ENCODE assay signal across 8 mouse cellular contexts in the genomic region with DNA sequence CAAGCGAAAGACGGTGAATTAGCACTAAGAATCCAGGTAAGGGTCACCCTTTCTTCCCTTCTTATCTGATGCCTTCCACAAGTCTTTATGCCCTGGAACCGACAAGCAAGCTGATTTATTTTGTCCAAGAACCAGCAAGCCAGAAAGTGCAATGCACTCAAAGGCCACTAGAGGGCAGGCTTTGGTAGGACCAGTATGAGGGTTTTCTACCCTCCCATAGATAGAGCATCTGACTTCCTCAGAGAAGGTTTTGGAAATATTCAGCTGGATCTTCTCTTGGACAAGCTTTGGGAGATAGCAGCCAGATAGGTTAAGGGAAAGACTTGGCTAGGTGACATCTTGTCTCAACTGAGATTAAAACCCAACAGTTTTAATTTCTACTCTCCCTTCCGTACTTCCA. TPM values are rescaled to one million over a fixed set of nuclear protein-coding genes. Genes with fewer than 3 reads are reported as not detected.
A peak's percentile ranks its signal among the peaks of the same experiment; 100 is the strongest.
DNase-seq lines count a peak whose midpoint lies in the region; ATAC-seq and TF ChIP-seq lines count a peak whose summit lies in the region.

No protein-coding gene starts in this region.

- peak; percentile 78 for DNase-seq in forebrain, embryonic 14.5 days (ENCODE audit: low spot score)
- DNase-seq in CD4-positive helper T cell, adult 2 months (ENCODE audit: low read depth, low spot score): peak; percentile 75
- peak; percentile 47 to 67 for DNase-seq in cerebellum, adult 2 months
- peak; percentile 67 for DNase-seq in gastrocnemius, postnatal 10 days
- DNase-seq in left cerebral cortex, adult 11 months (ENCODE audit: low spot score): peak; percentile 55
- peak; percentile 86 for DNase-seq in naive thymus-derived CD4-positive, alpha-beta T cell, adult 2 months (ENCODE audit: low read depth)
- peak; percentile 72 for DNase-seq in thymus, adult 2 months

- no peaks in the 10 kb centered on the region for H3K27me3 ChIP-seq in forebrain, embryonic 14.5 days (replicated peaks; ENCODE audit: control insufficient read depth, insufficient read depth, low read length)
- no peaks in the 10 kb centered on the region for H3K27me3 ChIP-seq in forebrain, embryonic 16.5 days (replicated peaks; ENCODE audit: control insufficient read depth, insufficient read depth, low read length)
- H3K27me3 ChIP-seq in cerebellum, adult 2 months (ENCODE audit: control insufficient read depth, insufficient read depth, low read length): no peaks in the 10 kb centered on the region
- H3K27me3 ChIP-seq in thymus, adult 2 months (ENCODE audit: control insufficient read depth, insufficient read depth, low read length): no peaks in the 10 kb centered on the region

- WGBS in forebrain, embryonic 14.5 days: 33% methylated on average over 4 of the region's 4 CpGs
- 33% methylated on average over 4 of the region's 4 CpGs for WGBS in forebrain, embryonic 16.5 days
- 36% methylated on average over 4 of the region's 4 CpGs for WGBS in cerebellum, adult 2 months
- WGBS in thymus, adult 2 months: 57% methylated on average over 4 of the region's 4 CpGs

- no peaks in the 10 kb centered on the region for H3K36me3 ChIP-seq in forebrain, embryonic 14.5 days (ENCODE audit: control insufficient read depth, insufficient read depth, low read length)
- no peaks in the 10 kb centered on the region for H3K36me3 ChIP-seq in forebrain, embryonic 16.5 days (ENCODE audit: control insufficient read depth, insufficient read depth)
- peaks cover 16% of the 10 kb centered on the region for H3K36me3 ChIP-seq in thymus, adult 2 months (ENCODE audit: control insufficient read depth, insufficient read depth, low read length)

- no peak overlapping the region for H3K9ac ChIP-seq in forebrain, embryonic 14.5 days (ENCODE audit: low read length)
- H3K9ac ChIP-seq in forebrain, embryonic 16.5 days (replicated peaks; ENCODE audit: low read depth, low read length): no peak overlapping the region

- no peak for ATAC-seq in forebrain, embryonic 14.5 days
- no peak for ATAC-seq in forebrain, embryonic 16.5 days

- no peaks in the 10 kb centered on the region for H3K9me3 ChIP-seq in forebrain, embryonic 14.5 days (replicated peaks; ENCODE audit: control insufficient read depth, low read length)
- no peaks in the 10 kb centered on the region for H3K9me3 ChIP-seq in forebrain, embryonic 16.5 days (ENCODE audit: control insufficient read depth, low read length)

- H3K4me2 ChIP-seq in forebrain, embryonic 14.5 days (ENCODE audit: low read length): no peak overlapping the region
- no peak overlapping the region for H3K4me2 ChIP-seq in forebrain, embryonic 16.5 days (ENCODE audit: low read length)

- no peaks in the 10 kb centered on the region for H3K4me1 ChIP-seq in forebrain, embryonic 14.5 days (ENCODE audit: control insufficient read depth, insufficient read depth, low read length)
- no peaks in the 10 kb centered on the region for H3K4me1 ChIP-seq in forebrain, embryonic 16.5 days (replicated peaks; ENCODE audit: control insufficient read depth, insufficient read depth, low read length)
- no peaks in the 10 kb centered on the region for H3K4me1 ChIP-seq in cerebellum, adult 2 months (ENCODE audit: control insufficient read depth, insufficient read depth, low read length)
- peaks cover 43% of the 10 kb centered on the region for H3K4me1 ChIP-seq in thymus, adult 2 months (replicated peaks; ENCODE audit: control insufficient read depth, insufficient read depth, low read length)

- peak; percentile 54; the same call in 1 of the 2 replicates for TF ChIP-seq CTCF in cerebellum, adult 2 months (IDR thresholded peaks at IDR 0.05; ENCODE audit: borderline replicate concordance, insufficient read depth, low read depth, low read length)
- TF ChIP-seq CTCF in thymus, adult 2 months (IDR thresholded peaks at IDR 0.05; ENCODE audit: borderline replicate concordance, control insufficient read depth, extremely low read depth, insufficient read depth, low read length, poor library complexity): no peak

- no peak overlapping the region for H3K4me3 ChIP-seq in forebrain, embryonic 14.5 days (ENCODE audit: low read depth, low read length)
- H3K4me3 ChIP-seq in forebrain, embryonic 16.5 days (replicated peaks; ENCODE audit: low read length): no peak overlapping the region
- no peak overlapping the region for H3K4me3 ChIP-seq in cerebellum, adult 2 months (replicated peaks; ENCODE audit: insufficient read depth, low read depth, low read length)
- H3K4me3 ChIP-seq in thymus, adult 2 months (ENCODE audit: control insufficient read depth, insufficient read depth, low read length): no peak overlapping the region

- no peak for TF ChIP-seq POLR2A in cerebellum, adult 2 months (IDR thresholded peaks at IDR 0.05; ENCODE audit: borderline replicate concordance, insufficient read depth, low read length)
- no peak for TF ChIP-seq POLR2A in thymus, adult 2 months (IDR thresholded peaks at IDR 0.05; ENCODE audit: control insufficient read depth, extremely low read depth, insufficient read depth, low read length, poor library complexity)

- no peak overlapping the region for H3K27ac ChIP-seq in forebrain, embryonic 14.5 days (ENCODE audit: low read depth, low read length)
- H3K27ac ChIP-seq in forebrain, embryonic 16.5 days (ENCODE audit: low read length): no peak overlapping the region
- no peak overlapping the region for H3K27ac ChIP-seq in cerebellum, adult 2 months (ENCODE audit: insufficient read depth, low read length)
- no peak overlapping the region for H3K27ac ChIP-seq in thymus, adult 2 months (ENCODE audit: control insufficient read depth, insufficient read depth, low read length)

RNA-seq across cellular contexts. Expression of a gene that starts 39.9 kb away (rescaled TPM):
- polyA plus RNA-seq in forebrain, embryonic 14.5 days (2014; fragmentation: Nextera tagmentation; extraction: Ambion mirVana): 0.57 and 0.69 TPM in 2 replicates
- 0.32 and 0.57 TPM in 2 replicates for polyA plus RNA-seq in forebrain, embryonic 16.5 days (2015; fragmentation: Nextera tagmentation; extraction: Ambion mirVana)
- polyA plus RNA-seq in cerebellum, adult 2 months (2012; rRNA removed): 0.36 and 0.38 TPM in 2 replicates
- 10 to 100 TPM in 1 of 2 experiments, 1 to 10 TPM in 1; 6.1 to 11.3 TPM for total RNA-seq in gastrocnemius, postnatal 10 days (2021)
- 90.5 and 92.3 TPM in 2 replicates for polyA plus RNA-seq in thymus, adult 2 months (2012; rRNA removed)

Comparison
In these comparisons a context has a peak if more than half of its experiments do, and no peak if none do; other contexts are left out.
1. RNA of a gene that starts 39.9 kb away (polyA plus RNA-seq): 90.5 to 92.3 TPM in thymus, adult 2 months; 0.57 to 0.69 TPM in forebrain, embryonic 14.5 days, 0.32 to 0.57 TPM in forebrain, embryonic 16.5 days and 0.36 to 0.38 TPM in cerebellum, adult 2 months; every median in the first group is over 10 times any median in the second.
2. Peak in every context shown above with its lines, with median percentiles within 50 percentile points of each other: DNase-seq.